Mouse (Mus musculus): ENCODE measurements around the gene Gm10220.
"Not testable (repeated sequence)": the region's sequence is repeated elsewhere in the genome, so short reads cannot be mapped to it uniquely, and the experiment has no call there.

Gm10220 gene

DNA sequence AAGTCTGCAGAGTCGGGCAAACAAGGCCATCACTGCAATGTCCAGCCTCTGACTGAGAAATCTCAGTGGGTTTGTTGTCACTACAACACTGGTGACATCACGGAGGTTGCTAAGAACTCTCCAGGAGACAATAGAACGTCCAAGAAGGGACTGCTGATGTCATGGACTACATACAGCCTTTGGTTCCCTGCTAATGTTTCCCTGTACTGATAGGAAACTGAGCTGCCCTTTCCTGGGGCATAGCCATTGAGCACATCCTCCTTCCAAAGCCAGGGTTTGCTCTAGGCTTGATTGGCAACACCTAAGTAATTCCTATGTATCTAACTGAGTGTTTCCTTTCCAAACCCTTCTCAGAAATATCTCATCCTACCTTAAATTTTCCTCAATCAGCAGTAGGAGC lies at the start of gene Gm10220:
Gm10220 (minus strand) TSS at position 101 of the 400 bp plus-strand sequence.
- not testable (repeated sequence) for DNase-seq (ENCODE audit: low spot score in 2 of 2)

DNA sequence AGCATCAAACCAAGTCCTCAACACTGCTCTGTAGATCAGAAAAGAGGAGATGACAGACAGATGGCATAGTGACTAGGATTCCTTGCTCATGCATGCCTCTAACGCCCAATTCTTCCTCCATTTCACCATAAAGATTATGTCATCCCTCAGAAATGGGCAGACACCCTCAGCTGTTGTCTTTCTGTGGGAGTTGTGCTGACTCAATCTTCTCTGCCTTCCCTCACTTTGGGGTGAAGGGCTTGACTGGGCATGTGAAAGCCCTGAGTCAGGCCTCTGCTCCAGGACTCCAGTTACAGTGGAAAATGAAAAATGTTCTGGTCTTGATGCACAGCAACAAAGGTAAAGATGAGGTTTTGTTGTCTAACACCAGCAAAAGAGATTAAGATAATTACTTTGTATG lies 48.6 kb upstream of the Gm10220 start:
- DNase-seq (ENCODE audit: low spot score in 2 of 2), result no peak

DNA sequence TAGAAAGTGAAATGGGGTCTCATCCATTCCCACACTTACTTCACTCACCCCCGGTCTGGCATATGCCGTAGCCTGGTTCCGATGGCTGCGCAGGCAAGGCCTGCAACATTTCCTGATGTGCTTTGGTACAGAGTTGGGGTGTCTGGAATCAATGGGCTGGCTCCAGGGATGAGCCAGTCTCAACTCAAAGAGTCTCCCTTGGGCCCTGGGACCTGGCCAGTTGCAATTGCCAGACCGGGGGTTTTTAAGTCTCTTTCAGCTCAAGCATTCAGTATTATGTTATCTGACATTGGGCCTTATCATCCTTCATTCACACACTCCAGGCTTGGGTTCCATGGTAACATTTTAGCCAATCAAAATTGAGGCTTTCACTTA lies 44.6 kb upstream of the Gm10220 start:
- no peak for DNase-seq (ENCODE audit: low spot score in 2 of 2)

DNA sequence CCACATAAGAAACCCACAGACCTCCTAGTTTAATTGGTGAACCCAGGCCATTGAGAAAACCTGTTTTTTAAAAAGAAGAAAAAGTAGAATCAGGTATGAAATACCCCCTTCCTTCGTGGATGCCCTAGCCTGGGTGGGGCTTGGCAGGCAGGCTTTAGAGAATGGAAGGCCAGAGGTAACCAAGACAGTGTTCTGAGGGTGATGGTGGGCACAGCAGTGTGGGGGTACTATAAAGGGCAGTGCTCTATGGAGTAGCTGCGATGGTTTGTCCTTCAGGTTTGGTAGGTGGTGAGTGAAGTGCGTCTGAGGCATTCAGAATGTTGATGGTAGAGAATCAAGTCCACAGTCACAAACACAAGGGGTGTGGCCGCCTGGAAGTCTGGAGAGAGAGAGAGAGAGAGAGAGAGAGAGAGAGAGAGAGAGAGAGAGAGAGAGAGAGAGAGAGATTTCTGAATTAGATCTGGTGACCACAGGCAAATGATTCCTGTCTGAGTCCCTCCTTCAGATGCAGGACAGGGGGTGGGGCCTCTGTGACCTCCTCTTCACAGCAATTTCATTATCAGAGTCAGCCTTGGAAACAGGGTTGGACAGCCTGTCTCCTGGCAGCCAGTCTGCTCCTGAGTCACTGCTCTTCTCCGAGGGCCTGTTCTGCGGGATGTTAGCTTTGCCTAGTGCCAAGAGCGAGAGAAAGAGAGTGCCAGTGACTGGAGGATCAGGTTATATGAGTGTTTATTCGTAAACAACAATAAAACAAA lies 44.0 kb upstream of the Gm10220 start:
- no peak for DNase-seq (ENCODE audit: low spot score in 2 of 2)

DNA sequence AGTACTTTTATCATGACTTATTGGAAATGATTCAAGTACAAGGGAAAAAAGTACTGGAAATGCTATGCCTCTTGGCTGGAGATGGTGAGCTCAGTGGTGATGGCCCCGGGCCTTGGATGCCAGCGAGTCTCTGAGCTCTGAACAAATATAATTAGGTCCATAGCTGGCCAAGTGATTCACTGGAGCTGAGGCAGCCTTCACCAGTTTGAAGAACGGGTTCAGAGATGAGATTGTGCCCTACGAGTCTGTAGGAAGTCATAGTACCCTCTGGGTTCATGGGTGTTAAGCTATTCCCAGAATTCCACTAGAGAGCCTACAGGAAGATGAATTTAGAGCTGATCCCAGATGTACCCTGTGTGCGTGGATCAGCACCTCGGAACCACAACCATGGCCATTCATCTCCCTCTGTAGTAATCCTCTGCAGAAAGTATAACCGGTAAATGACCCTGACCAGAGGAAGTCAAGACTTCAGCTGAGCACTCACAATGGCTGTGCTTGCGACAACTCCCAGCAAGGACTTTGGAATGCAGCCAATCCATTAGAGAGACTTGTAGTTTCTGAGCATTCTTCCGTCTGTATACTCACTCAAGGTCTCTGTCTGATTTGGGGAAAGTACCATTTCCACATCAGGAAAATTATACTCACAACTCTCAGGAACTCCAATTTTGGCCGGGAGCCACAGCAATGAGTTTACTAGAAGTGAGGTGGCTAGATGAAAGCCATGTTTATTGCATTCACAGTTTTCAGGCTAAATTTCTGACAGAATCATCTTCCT lies 36.4 kb upstream of the Gm10220 start:
- DNase-seq (ENCODE audit: low spot score in 2 of 2), result no peak

DNA sequence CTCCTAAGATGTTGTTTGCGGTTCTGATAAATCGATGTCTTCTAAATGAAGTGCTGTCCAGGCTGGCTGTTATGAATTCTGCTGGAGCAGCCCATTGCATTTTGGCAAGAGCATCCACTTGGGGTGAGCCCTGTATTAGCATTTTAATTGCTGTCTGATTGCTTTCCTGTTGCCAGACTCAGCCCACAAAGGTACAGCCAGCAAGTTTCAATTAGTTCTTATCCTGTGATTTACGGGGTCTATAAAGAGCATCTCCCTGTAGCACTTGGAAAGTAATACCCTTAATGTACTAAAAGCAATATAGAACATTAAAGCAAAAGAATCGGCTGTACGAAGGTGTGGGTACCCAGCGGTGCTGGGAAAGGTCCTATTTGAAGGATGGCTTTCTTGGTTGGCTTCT lies 21.7 kb upstream of the Gm10220 start:
- DNase-seq (ENCODE audit: low spot score in 2 of 2), result no peak

DNA sequence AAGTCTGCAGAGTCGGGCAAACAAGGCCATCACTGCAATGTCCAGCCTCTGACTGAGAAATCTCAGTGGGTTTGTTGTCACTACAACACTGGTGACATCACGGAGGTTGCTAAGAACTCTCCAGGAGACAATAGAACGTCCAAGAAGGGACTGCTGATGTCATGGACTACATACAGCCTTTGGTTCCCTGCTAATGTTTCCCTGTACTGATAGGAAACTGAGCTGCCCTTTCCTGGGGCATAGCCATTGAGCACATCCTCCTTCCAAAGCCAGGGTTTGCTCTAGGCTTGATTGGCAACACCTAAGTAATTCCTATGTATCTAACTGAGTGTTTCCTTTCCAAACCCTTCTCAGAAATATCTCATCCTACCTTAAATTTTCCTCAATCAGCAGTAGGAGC lies 16.0 kb downstream of the Gm10220 start, which contains the start of gene 5031410I06Rik:
5031410I06Rik (minus strand) TSS at position 101 of the 400 bp plus-strand sequence.
- DNase-seq (ENCODE audit: low spot score in 2 of 2), result not testable (repeated sequence)

DNA sequence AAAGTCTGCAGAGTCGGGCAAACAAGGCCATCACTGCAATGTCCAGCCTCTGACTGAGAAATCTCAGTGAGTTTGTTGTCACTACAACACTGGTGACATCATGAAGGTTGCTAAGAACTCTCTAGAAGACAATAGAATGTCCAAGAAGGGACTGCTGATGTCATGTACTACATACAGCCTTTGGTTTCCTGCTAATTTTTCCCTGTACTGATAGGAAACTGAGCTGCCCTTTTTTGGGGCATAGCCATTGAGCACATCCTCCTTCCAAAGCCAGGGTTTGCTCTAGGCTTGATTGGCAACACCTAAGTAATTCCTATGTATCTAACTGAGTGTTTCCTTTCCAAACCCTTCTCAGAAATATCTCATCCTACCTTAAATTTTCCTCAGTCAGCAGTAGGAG lies 32.0 kb downstream of the Gm10220 start, which contains the start of gene Gm10471:
Gm10471 (minus strand) TSS at position 101 of the 400 bp plus-strand sequence.
- not testable (repeated sequence) for DNase-seq (ENCODE audit: low spot score in 2 of 2)

DNA sequence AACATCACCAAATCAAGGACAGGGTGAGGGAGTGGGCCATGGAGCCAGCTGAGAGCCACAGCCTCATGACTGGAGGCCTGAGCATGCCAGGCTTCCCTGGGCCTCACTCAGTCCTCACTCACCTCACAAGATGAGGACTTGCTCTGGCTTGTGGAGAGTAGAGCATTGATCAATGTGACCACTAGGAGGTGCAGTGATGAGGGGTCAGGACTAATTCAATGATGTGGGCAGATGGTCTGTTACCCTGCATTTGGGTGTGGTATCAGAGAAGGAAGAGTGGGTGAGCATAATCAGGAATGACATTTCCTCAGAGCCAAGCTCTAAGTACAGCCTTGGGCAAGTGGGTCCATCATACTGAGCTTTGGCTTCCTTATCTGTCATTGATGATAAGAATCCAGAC lies 42.2 kb downstream of the Gm10220 start:
- DNase-seq (ENCODE audit: low spot score in 2 of 2), result not testable (repeated sequence)

DNA sequence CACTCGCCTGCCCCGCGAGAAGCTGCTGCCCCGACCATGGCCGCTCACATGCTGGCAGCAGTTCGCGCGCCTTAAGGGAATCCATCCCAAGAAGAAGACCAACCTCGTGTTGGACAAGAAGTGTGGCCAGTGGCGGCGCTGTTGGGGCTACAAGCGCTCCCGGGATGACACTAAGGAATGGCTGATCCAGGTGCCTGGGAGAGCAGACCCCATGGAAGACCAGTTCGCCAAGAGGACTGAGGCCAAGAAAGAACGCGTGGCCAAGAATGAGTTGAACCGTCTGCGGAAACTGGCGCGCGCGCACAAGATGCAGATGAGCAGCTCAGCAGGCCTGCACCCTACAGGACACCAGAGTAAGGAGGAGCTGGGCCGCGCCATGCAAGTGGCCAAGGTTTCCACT lies 50.5 kb downstream of the Gm10220 start:
- DNase-seq (ENCODE audit: low spot score in 2 of 2), result no peak

Measured in spleen, postnatal 10 days (tissue).